Mouse (Mus musculus): ENCODE data around the gene Hist1h2bg. TPM values are rescaled to one million over a fixed set of nuclear protein-coding genes. Genes with fewer than 3 reads are reported as not detected.

The Hist1h2bg gene
- total RNA-seq (2021) = 100 to 1,000 TPM; 491 to 581 TPM
- long read RNA-seq, experiment 1, partial matches to known transcripts = 0 of 1 reads
- long read RNA-seq, experiment 1, other reads (novel, unspliced or antisense) = 0 of 1 reads
- long read RNA-seq, experiment 2 = 0 reads

- DNase-seq (ENCODE audit: low spot score in 2 of 2) = peak in 1 of 2 experiments; percentile 53
Observed at GRCm38 (mm10) chr13:23571022-23571503, at the start of gene Hist1h2bg, which contains the start of gene Hist1h2ae. Hist1h2bg (plus strand) TSS chr13:23571396. Hist1h2ae (minus strand) TSS chr13:23571220.

- DNase-seq (ENCODE audit: low spot score in 2 of 2) = peak in 1 of 2 experiments; percentile 55
Observed at GRCm38 (mm10) chr13:23521703-23522102, 49.5 kb upstream of the Hist1h2bg start.

GRCm38 (mm10) chr13:23523976-23524375 lies 47.2 kb upstream of the Hist1h2bg start:
- DNase-seq (ENCODE audit: low spot score in 2 of 2) = no peak

- peak; percentile 57 to 75 for DNase-seq (ENCODE audit: low spot score in 2 of 2)
Observed at GRCm38 (mm10) chr13:23524654-23525053, 46.5 kb upstream of the Hist1h2bg start.

GRCm38 (mm10) chr13:23525901-23526300 lies 45.3 kb upstream of the Hist1h2bg start:
- no peak for DNase-seq (ENCODE audit: low spot score in 2 of 2)

GRCm38 (mm10) chr13:23526312-23526711 lies 44.9 kb upstream of the Hist1h2bg start:
- DNase-seq (ENCODE audit: low spot score in 2 of 2) = peak; percentile 82

GRCm38 (mm10) chr13:23529005-23529404 lies 42.2 kb upstream of the Hist1h2bg start:
- DNase-seq (ENCODE audit: low spot score in 2 of 2) = no peak

GRCm38 (mm10) chr13:23529480-23530165 lies 41.6 kb upstream of the Hist1h2bg start:
- no peak for DNase-seq (ENCODE audit: low spot score in 2 of 2)

GRCm38 (mm10) chr13:23530181-23530900 lies 40.9 kb upstream of the Hist1h2bg start:
- DNase-seq (ENCODE audit: low spot score in 2 of 2) = peak in 1 of 2 experiments; percentile 54

GRCm38 (mm10) chr13:23530901-23531875 lies 40.0 kb upstream of the Hist1h2bg start, which contains the start of gene Hist1h4h:
Hist1h4h (plus strand) TSS chr13:23531050.
- DNase-seq (ENCODE audit: low spot score in 2 of 2) = peak; percentile 78 to 93

- DNase-seq (ENCODE audit: low spot score in 2 of 2) = no peak
Observed at GRCm38 (mm10) chr13:23532262-23533075, 38.7 kb upstream of the Hist1h2bg start.

GRCm38 (mm10) chr13:23533560-23534367 lies 37.4 kb upstream of the Hist1h2bg start, which contains the start of gene Hist1h2af:
Hist1h2af (plus strand) TSS chr13:23533906.
- DNase-seq (ENCODE audit: low spot score in 2 of 2) = peak in 1 of 2 experiments; percentile 64

- no peak for DNase-seq (ENCODE audit: low spot score in 2 of 2)
Observed at GRCm38 (mm10) chr13:23534368-23535131, 36.6 kb upstream of the Hist1h2bg start.

- DNase-seq (ENCODE audit: low spot score in 2 of 2) = peak; percentile 37 to 78
Observed at GRCm38 (mm10) chr13:23535137-23536075, 35.8 kb upstream of the Hist1h2bg start, which contains the start of gene Hist1h3g. Hist1h3g (plus strand) TSS chr13:23535422.

- no peak for DNase-seq (ENCODE audit: low spot score in 2 of 2)
Observed at GRCm38 (mm10) chr13:23536076-23536822, 34.9 kb upstream of the Hist1h2bg start.
